Mouse (Mus musculus): Measurements from ENCODE around the gene Trip11.

The Trip11 gene

GRCm38 (mm10) chr12:101810515-101810914 is 102.6 kb downstream of the Trip11 start:
- CTCF ChIA-PET: interaction anchor here in 1 of 4 experiments (1.0 kb wide), 1 partner anchor 42 kb away, joined by 3 read pairs; no protein-coding TSS in a partner anchor
- POLR2A ChIA-PET: interaction anchor here in 1 of 4 experiments (1.1 kb wide), 1 partner anchor 93 kb away, joined by 3 read pairs; the partner anchor contains the start of gene Tc2n

GRCm38 (mm10) chr12:101807400-101807799 is 105.7 kb downstream of the Trip11 start:
- POLR2A ChIA-PET: no interaction called here
- CTCF ChIA-PET: no interaction called here

- ChIA-PET CTCF (no interaction called here), POLR2A (no interaction called here)
These were observed 110.6 kb downstream of the Trip11 start for GRCm38 (mm10) chr12:101802445-101802844.

- ChIA-PET POLR2A (interaction anchor here in 1 of 4 experiments (0.5 kb wide), 1 partner anchor 666 kb away, joined by 3 read pairs; no protein-coding TSS in a partner anchor), CTCF (interaction anchor here in 2 of 4 experiments (0.7 kb wide), 2 partner anchors 11 to 499 kb away, joined by 3 to 4 read pairs; no protein-coding TSS in a partner anchor)
These were observed 111.3 kb downstream of the Trip11 start for GRCm38 (mm10) chr12:101801744-101802143.

GRCm38 (mm10) chr12:101801051-101801450 is 112.0 kb downstream of the Trip11 start:
- ChIA-PET POLR2A (no interaction called here), CTCF (no interaction called here)

- ChIA-PET CTCF (no interaction called here), POLR2A (no interaction called here)
These were observed 114.7 kb downstream of the Trip11 start for GRCm38 (mm10) chr12:101798189-101798922.

GRCm38 (mm10) chr12:101794458-101794857 is 118.6 kb downstream of the Trip11 start:
- POLR2A ChIA-PET: interaction anchor here in 1 of 4 experiments (0.7 kb wide), 1 partner anchor 592 kb away, joined by 3 read pairs; no protein-coding TSS in a partner anchor
- CTCF ChIA-PET: no interaction called here

GRCm38 (mm10) chr12:101793221-101793621 is 119.8 kb downstream of the Trip11 start:
- CTCF ChIA-PET: no interaction called here
- POLR2A ChIA-PET: no interaction called here

- ChIA-PET POLR2A (no interaction called here), CTCF (no interaction called here)
These were observed 120.4 kb downstream of the Trip11 start for GRCm38 (mm10) chr12:101792684-101793083.

GRCm38 (mm10) chr12:101789767-101790166 is 123.3 kb downstream of the Trip11 start:
- POLR2A ChIA-PET: interaction anchor here in 1 of 4 experiments (0.7 kb wide), 1 partner anchor 31 kb away, joined by 3 read pairs; no protein-coding TSS in a partner anchor
- CTCF ChIA-PET: no interaction called here

GRCm38 (mm10) chr12:101789250-101789649 is 123.8 kb downstream of the Trip11 start:
- ChIA-PET CTCF (no interaction called here), POLR2A (interaction anchor here in 1 of 4 experiments (0.7 kb wide), 1 partner anchor 32 kb away, joined by 3 read pairs; no protein-coding TSS in a partner anchor)

Data from embryonic stem cell, embryonic (primary cell).